Mouse (Mus musculus) megakaryocyte, embryonic 14.5 days (primary cell): Measurements from ENCODE around the gene Slc25a28. TPM values are rescaled to one million over a fixed set of nuclear protein-coding genes. Genes with fewer than 3 reads are reported as not detected.

Experiments
- H3K27me3 ChIP-seq: replicated peaks from 2 replicates; pipeline ENCODE3; 2012; ENCODE audit warnings: inconsistent platforms
- H3K36me3 ChIP-seq: replicated peaks from 2 replicates; pipeline ENCODE3; 2012; ENCODE audit warnings: low read length, inconsistent platforms, mixed read lengths
- H3K4me1 ChIP-seq: 2 replicates; pipeline ENCODE4 v1.6.1; 2012; ENCODE audit warnings: inconsistent platforms
- H3K4me3 ChIP-seq: replicated peaks from 2 replicates; pipeline ENCODE3; 2012; ENCODE audit warnings: moderate library complexity, mild to moderate bottlenecking, inconsistent platforms
- H3K9me3 ChIP-seq: 2 replicates; pipeline ENCODE4 v1.6.1; 2012; ENCODE audit warnings: inconsistent platforms
- FLI1 ChIP-seq: IDR thresholded peaks from 2 replicates; pipeline ENCODE4 v1.6.1; 2012; ENCODE audit warnings: low read length, inconsistent platforms, mixed read lengths
- GATA1 ChIP-seq: IDR thresholded peaks from 3 replicates; pipeline ENCODE4 v1.6.1; 2012; ENCODE audit warnings: mixed read lengths, low read length, inconsistent platforms, borderline replicate concordance
- polyA plus RNA-seq: library from polyadenylated mRNA; stranded (reverse); fragments of >175 nt; gene quantifications from 2 replicates; pipeline ENCODE4 v1.2.3, GENCODE M21; 2012; ENCODE audit warnings: low replicate concordance; ENCODE audit not compliant: insufficient read depth

Slc25a28 gene
- polyA plus RNA-seq, 1 experiment, result 30.6 TPM

DNA sequence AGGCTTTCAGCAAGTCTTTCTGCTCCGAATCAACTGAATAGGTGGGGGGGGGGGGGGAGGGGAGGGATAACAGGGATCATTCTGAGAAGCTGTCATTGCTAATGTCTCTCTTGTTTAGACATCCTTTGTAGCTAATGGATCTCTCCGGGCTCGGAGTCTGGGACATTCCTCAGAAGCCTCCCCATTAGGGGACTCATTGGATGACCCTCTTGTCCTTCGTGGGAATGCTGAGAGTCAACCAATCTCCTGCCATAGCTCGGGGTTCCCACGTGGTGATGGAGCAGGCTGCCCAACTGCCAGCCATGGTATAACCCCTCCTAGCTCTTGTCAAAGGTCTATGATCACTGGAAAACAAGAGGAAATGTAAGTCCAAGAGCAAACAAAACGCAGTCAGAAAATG lies 27.8 kb downstream of the Slc25a28 start:
- Histone ChIP-seq H3K4me3 (no peak overlapping the region), H3K27me3 (peaks cover 51% of the 10 kb centered on the region), H3K9me3 (peaks cover 4% of the 10 kb centered on the region; the same call in 1 of the 2 replicates), H3K36me3 (no peaks in the 10 kb centered on the region), H3K4me1 (no peaks in the 10 kb centered on the region; the same call in 1 of the 2 replicates)
- no peak for TF ChIP-seq FLI1
- no peak for TF ChIP-seq GATA1

GRCm38 (mm10) chr19:43645508-43645907 lies 29.2 kb downstream of the Slc25a28 start:
- Histone ChIP-seq H3K27me3 (peaks cover 53% of the 10 kb centered on the region), H3K36me3 (no peaks in the 10 kb centered on the region), H3K4me1 (no peaks in the 10 kb centered on the region; the same call in 1 of the 2 replicates), H3K9me3 (peaks cover 4% of the 10 kb centered on the region; the same call in 1 of the 2 replicates), H3K4me3 (no peak overlapping the region)
- no peak for TF ChIP-seq FLI1
- TF ChIP-seq GATA1, result no peak

GRCm38 (mm10) chr19:43642843-43643242 lies 31.8 kb downstream of the Slc25a28 start:
- Histone ChIP-seq H3K27me3 (peaks cover 65% of the 10 kb centered on the region), H3K4me3 (no peak overlapping the region), H3K4me1 (peaks cover 4% of the 10 kb centered on the region), H3K9me3 (no peaks in the 10 kb centered on the region), H3K36me3 (no peaks in the 10 kb centered on the region)
- TF ChIP-seq GATA1 (no peak), FLI1 (no peak)

DNA sequence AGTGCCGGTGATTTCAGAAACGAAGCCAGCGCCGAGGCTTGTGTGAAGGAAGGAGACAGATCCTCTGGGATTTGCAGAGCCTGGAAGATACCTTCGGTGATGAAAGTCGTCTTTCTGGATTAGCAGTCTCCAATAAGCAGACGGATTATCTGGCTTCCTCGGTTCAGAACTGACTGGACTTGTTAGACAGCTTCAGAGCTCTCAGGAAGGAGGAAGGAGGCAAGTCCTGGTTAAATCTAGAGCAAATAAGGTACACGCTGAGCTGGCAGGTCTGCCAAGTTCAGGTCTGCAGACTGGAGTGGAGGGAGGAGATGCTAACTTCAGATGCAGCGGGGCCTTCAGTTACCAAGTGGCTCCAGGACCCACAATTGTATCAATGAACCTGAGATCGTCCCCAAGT lies 32.8 kb downstream of the Slc25a28 start:
- Histone ChIP-seq H3K36me3 (no peaks in the 10 kb centered on the region), H3K4me3 (no peak overlapping the region), H3K27me3 (peaks cover 61% of the 10 kb centered on the region), H3K4me1 (peaks cover 4% of the 10 kb centered on the region), H3K9me3 (no peaks in the 10 kb centered on the region)
- TF ChIP-seq GATA1 (no peak), FLI1 (no peak)

DNA sequence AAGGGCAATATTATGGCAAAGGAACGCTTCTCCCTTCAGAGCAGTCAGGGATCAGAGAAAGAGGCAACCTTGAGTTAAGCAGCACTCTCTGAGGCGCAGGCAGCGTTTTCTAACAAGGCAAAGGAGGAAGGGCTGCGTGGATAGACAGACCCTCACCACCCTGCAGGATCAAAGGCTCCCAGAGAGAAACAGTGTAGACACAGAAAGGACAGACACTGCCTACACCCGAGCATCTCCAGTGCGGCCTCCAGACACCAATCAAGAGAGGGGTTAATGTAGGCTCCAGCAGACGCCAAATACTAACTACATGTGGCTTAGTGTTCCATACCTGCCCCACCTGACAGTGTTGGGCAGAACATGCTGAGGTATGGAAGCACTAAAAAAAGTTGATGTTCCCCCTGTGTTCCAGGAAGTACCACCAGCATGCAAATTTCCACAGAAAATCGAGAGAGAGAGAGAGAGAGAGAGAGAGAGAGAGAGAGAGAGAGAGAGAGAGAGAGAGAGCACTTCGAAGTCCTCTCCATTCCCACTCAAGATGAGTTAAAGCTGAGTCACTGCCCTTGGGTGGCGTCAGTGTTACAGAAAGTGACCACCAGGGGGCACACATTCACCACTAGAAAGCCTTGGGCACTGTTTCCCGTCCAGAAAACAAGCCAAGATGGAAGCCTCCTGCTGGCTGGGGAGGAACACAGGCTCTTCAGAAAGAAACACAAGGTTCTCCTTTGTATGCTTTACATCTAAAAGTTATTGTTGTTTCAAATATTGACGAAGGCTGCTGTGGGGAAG lies 44.0 kb downstream of the Slc25a28 start:
- TF ChIP-seq FLI1 (no peak), GATA1 (no peak)
- Histone ChIP-seq H3K4me1 (peaks cover 13% of the 10 kb centered on the region), H3K9me3 (no peaks in the 10 kb centered on the region), H3K36me3 (no peaks in the 10 kb centered on the region), H3K27me3 (peaks cover 37% of the 10 kb centered on the region), H3K4me3 (no peak overlapping the region)

GRCm38 (mm10) chr19:43629088-43629487 lies 45.6 kb downstream of the Slc25a28 start:
- Histone ChIP-seq H3K4me1 (peaks cover 13% of the 10 kb centered on the region), H3K4me3 (no peak overlapping the region), H3K36me3 (no peaks in the 10 kb centered on the region), H3K27me3 (peaks cover 44% of the 10 kb centered on the region), H3K9me3 (no peaks in the 10 kb centered on the region)
- TF ChIP-seq GATA1 (no peak), FLI1 (no peak)

GRCm38 (mm10) chr19:43627345-43627744 lies 47.3 kb downstream of the Slc25a28 start:
- Histone ChIP-seq H3K4me1 (peaks cover 13% of the 10 kb centered on the region), H3K27me3 (peaks cover 50% of the 10 kb centered on the region), H3K4me3 (no peak overlapping the region), H3K36me3 (no peaks in the 10 kb centered on the region), H3K9me3 (no peaks in the 10 kb centered on the region)
- no peak for TF ChIP-seq FLI1
- TF ChIP-seq GATA1, result no peak

- Histone ChIP-seq H3K4me3 (no peak overlapping the region), H3K36me3 (no peaks in the 10 kb centered on the region), H3K27me3 (peaks cover 61% of the 10 kb centered on the region), H3K9me3 (no peaks in the 10 kb centered on the region), H3K4me1 (peaks cover 9% of the 10 kb centered on the region)
- TF ChIP-seq GATA1 (no peak), FLI1 (no peak)
Observed at GRCm38 (mm10) chr19:43626160-43626559, 48.5 kb downstream of the Slc25a28 start.

DNA sequence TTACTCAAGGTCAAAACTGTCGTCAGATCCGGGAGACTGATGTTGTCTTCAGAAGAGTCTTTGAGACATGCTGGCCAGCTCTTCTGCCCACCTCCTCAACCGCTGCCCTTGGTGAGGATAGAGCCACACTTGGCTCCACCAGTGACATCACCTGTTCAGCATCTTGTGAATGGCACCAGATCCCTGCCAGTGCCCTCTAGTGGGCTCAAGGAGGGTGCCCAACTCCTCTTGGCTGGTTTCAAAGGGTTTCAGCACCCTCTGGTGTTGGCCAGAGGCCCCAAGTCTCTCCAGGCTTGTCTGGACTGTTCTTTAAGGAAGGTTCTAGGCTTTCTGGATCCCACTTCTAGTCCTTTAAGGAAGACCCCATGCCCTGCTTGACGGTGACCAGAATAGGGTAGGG lies 50.8 kb downstream of the Slc25a28 start:
- H3K4me3 ChIP-seq, result no peak overlapping the region
- H3K27me3 ChIP-seq, result peaks cover 70% of the 10 kb centered on the region
- TF ChIP-seq FLI1 (no peak), GATA1 (no peak)
- H3K36me3 ChIP-seq, result no peaks in the 10 kb centered on the region
- H3K9me3 ChIP-seq, result no peaks in the 10 kb centered on the region
- no peaks in the 10 kb centered on the region for H3K4me1 ChIP-seq

DNA sequence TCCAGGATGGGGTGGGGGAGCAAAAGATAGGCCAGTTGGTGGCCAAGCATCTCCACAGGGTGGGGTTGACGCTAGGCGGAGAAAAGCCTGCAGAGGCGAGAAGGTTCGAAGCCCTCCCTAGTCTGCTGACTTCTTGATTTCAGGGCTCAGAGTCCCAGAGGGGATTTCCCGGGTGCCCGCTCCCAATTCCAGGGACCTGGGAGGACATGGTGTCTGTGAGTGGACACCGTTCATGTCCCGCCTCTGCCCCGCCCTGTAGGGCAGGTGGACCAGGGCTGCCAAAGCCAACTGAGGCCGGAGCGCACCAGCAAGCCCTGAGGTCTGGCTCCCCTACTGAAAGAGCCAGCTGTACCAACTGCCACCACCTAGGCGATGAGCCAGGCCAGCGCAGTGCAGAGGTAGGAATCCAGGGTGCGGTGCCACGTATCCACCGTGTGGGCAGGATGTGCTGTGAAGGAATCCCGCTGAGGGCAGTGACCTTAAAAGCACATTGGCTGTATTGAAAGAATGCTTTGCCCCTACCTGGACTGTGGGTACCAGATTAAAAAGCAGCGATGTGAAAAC lies 54.7 kb downstream of the Slc25a28 start:
- H3K36me3 ChIP-seq, result no peaks in the 10 kb centered on the region
- H3K9me3 ChIP-seq, result no peaks in the 10 kb centered on the region; the same call in 1 of the 2 replicates
- TF ChIP-seq GATA1 (no peak), FLI1 (no peak)
- H3K27me3 ChIP-seq, result peaks cover 89% of the 10 kb centered on the region
- H3K4me1 ChIP-seq, result peaks cover 23% of the 10 kb centered on the region
- H3K4me3 ChIP-seq, result no peak overlapping the region
